Mouse (Mus musculus) liver, postnatal 0 days (tissue): ENCODE measurements at regions not wholly inside any gene's neighbourhood (a gene's known extent, or its start where the extent isn't known, plus 50 kb on each side); places are given as distances from the start of the nearest gene placed in this dataset.

Experiments
- ATAC-seq: fragments of 200-750 bp; cut with Nextera tagmentation; 2 replicates; pipeline ENCODE4 v1.8.0; 2017; ENCODE audit warnings: mild to moderate bottlenecking, moderate library complexity
- DNase-seq: peaks from one replicate; pipeline ENCODE4 v3.0.0-alpha.2; 2016
- H3K27ac ChIP-seq: fragments of 300-500 bp; sonication (generic); 2 replicates; pipeline ENCODE4 v1.5.1; 2014; ENCODE audit warnings: antibody characterized with exemption, moderate library complexity, mild to moderate bottlenecking, low read depth
- H3K27me3 ChIP-seq: fragments of 300-500 bp; sonication (generic); 2 replicates; pipeline ENCODE4 v1.6.1; 2014; ENCODE audit warnings: low read length, control low read depth, mixed read lengths; ENCODE audit not compliant: insufficient read depth
- H3K36me3 ChIP-seq: fragments of 300-500 bp; sonication (generic); replicated peaks from 2 replicates; pipeline ENCODE4 v1.6.1; 2014; ENCODE audit warnings: mild to moderate bottlenecking, control low read depth, low read length, moderate library complexity, mixed read lengths; ENCODE audit not compliant: insufficient read depth
- H3K4me1 ChIP-seq: fragments of 300-500 bp; sonication (generic); 2 replicates; pipeline ENCODE4 v1.6.1; 2014; ENCODE audit warnings: antibody characterized with exemption, mild to moderate bottlenecking, control low read depth; ENCODE audit not compliant: insufficient read depth
- H3K4me2 ChIP-seq: fragments of 300-500 bp; sonication (generic); 2 replicates; pipeline ENCODE4 v1.6.1; 2014; ENCODE audit warnings: low read depth, mild to moderate bottlenecking, low read length, moderate library complexity, mixed read lengths
- H3K4me3 ChIP-seq: fragments of 300-500 bp; sonication (generic); 2 replicates; pipeline ENCODE4 v1.5.1; 2014; ENCODE audit warnings: low read depth, low read length
- H3K9ac ChIP-seq: fragments of 300-500 bp; sonication (generic); replicated peaks from 2 replicates; pipeline ENCODE4 v1.6.1; 2014; ENCODE audit warnings: mild to moderate bottlenecking, moderate library complexity
- H3K9me3 ChIP-seq: fragments of 300-500 bp; sonication (generic); 2 replicates; pipeline ENCODE4 v1.6.1; 2016; ENCODE audit warnings: mild to moderate bottlenecking, control low read depth, low read length, mixed read lengths
- CTCF ChIP-seq: sonication (generic); IDR thresholded peaks from 2 replicates; pipeline ENCODE4 v1.5.1; 2016; ENCODE audit warnings: antibody characterized with exemption, low read depth
- EP300 ChIP-seq: IDR thresholded peaks from 2 replicates; pipeline ENCODE4 v1.6.1; 2016; ENCODE audit warnings: antibody characterized with exemption, low read depth, mild to moderate bottlenecking
- WGBS: fragments of 180-500 bp; shearing (Covaris S2); extraction: QIAGEN DNeasy Blood & Tissue Kit; methylation state at CpG from one replicate; pipeline ENCODE4 v1.1.7; 2014; ENCODE audit not compliant: insufficient replicate concordance; 5-methylcytosine and 5-hydroxymethylcytosine counted together

- Histone ChIP-seq H3K9me3 (no peaks in the 10 kb centered on the region; the same call in 1 of the 2 replicates), H3K9ac (no peak overlapping the region), H3K36me3 (no peaks in the 10 kb centered on the region), H3K4me3 (no peak overlapping the region), H3K27ac (no peak overlapping the region), H3K27me3 (no peaks in the 10 kb centered on the region), H3K4me1 (no peaks in the 10 kb centered on the region), H3K4me2 (no peak overlapping the region)
- TF ChIP-seq CTCF (no peak), EP300 (no peak)
- 70% methylated on average over 9 of the region's 9 CpGs for WGBS
- ATAC-seq (no peak), DNase-seq (no peak)
These were observed 56.1 kb upstream of the Rbfox1 start for GRCm38 (mm10) chr16:5829071-5829470.

GRCm38 (mm10) chr16:5823316-5823715 lies 61.8 kb upstream of the Rbfox1 start:
- DNase-seq (no peak), ATAC-seq (no peak)
- Histone ChIP-seq H3K4me3 (no peak overlapping the region), H3K36me3 (no peaks in the 10 kb centered on the region), H3K27me3 (no peaks in the 10 kb centered on the region), H3K4me2 (no peak overlapping the region), H3K4me1 (no peaks in the 10 kb centered on the region), H3K9ac (no peak overlapping the region), H3K27ac (no peak overlapping the region), H3K9me3 (no peaks in the 10 kb centered on the region)
- WGBS = 21% methylated on average over 1 of the region's 1 CpGs
- TF ChIP-seq CTCF = no peak

- no peaks in the 10 kb centered on the region for H3K9me3 ChIP-seq
- H3K4me2 ChIP-seq = no peak overlapping the region
- no peak for DNase-seq
- ATAC-seq = no peak
- no peaks in the 10 kb centered on the region for H3K36me3 ChIP-seq
- no peak overlapping the region for H3K9ac ChIP-seq
- 39% methylated on average over 3 of the region's 3 CpGs for WGBS
- H3K27ac ChIP-seq = no peak overlapping the region
- no peak for TF ChIP-seq CTCF
- TF ChIP-seq EP300 = no peak
- H3K27me3 ChIP-seq = no peaks in the 10 kb centered on the region
- H3K4me1 ChIP-seq = no peaks in the 10 kb centered on the region
- no peak overlapping the region for H3K4me3 ChIP-seq
These were observed 68.0 kb upstream of the Rbfox1 start for GRCm38 (mm10) chr16:5817166-5817565.

- Histone ChIP-seq H3K4me3 (no peak overlapping the region), H3K27ac (no peak overlapping the region), H3K9ac (no peak overlapping the region), H3K27me3 (no peaks in the 10 kb centered on the region), H3K9me3 (no peaks in the 10 kb centered on the region), H3K36me3 (no peaks in the 10 kb centered on the region), H3K4me2 (no peak overlapping the region), H3K4me1 (no peaks in the 10 kb centered on the region)
- no peak for DNase-seq
- TF ChIP-seq EP300 (no peak), CTCF (no peak)
- no peak for ATAC-seq
- 70% methylated on average over 2 of the region's 2 CpGs for WGBS
These were observed 72.8 kb upstream of the Rbfox1 start for GRCm38 (mm10) chr16:5812245-5812820.

- 56% methylated on average over 2 of the region's 2 CpGs for WGBS
- DNase-seq = no peak
- Histone ChIP-seq H3K4me3 (no peak overlapping the region), H3K36me3 (no peaks in the 10 kb centered on the region), H3K4me1 (no peaks in the 10 kb centered on the region), H3K4me2 (no peak overlapping the region), H3K27ac (no peak overlapping the region), H3K9ac (no peak overlapping the region), H3K9me3 (no peaks in the 10 kb centered on the region), H3K27me3 (no peaks in the 10 kb centered on the region)
- TF ChIP-seq CTCF (no peak), EP300 (no peak)
- no peak for ATAC-seq
These were observed 73.5 kb upstream of the Rbfox1 start for GRCm38 (mm10) chr16:5811654-5811992.

- no peaks in the 10 kb centered on the region for H3K27me3 ChIP-seq
- no peak overlapping the region for H3K4me3 ChIP-seq
- no peaks in the 10 kb centered on the region for H3K9me3 ChIP-seq
- 48% methylated on average over 10 of the region's 10 CpGs for WGBS
- no peak overlapping the region for H3K27ac ChIP-seq
- no peak for TF ChIP-seq EP300
- no peak for TF ChIP-seq CTCF
- ATAC-seq = no peak
- H3K4me2 ChIP-seq = no peak overlapping the region
- no peaks in the 10 kb centered on the region for H3K4me1 ChIP-seq
- no peak for DNase-seq
- H3K9ac ChIP-seq = no peak overlapping the region
- no peaks in the 10 kb centered on the region for H3K36me3 ChIP-seq
These were observed 74.0 kb upstream of the Rbfox1 start for GRCm38 (mm10) chr16:5810986-5811653.

GRCm38 (mm10) chr16:5798188-5798587 lies 87.0 kb upstream of the Rbfox1 start:
- ATAC-seq (no peak), DNase-seq (no peak)
- no peak overlapping the region for H3K4me3 ChIP-seq
- no peak overlapping the region for H3K9ac ChIP-seq
- TF ChIP-seq EP300 (no peak), CTCF (no peak)
- no peaks in the 10 kb centered on the region for H3K27me3 ChIP-seq
- no peaks in the 10 kb centered on the region for H3K4me1 ChIP-seq
- H3K4me2 ChIP-seq = no peak overlapping the region
- H3K36me3 ChIP-seq = no peaks in the 10 kb centered on the region
- H3K9me3 ChIP-seq = no peaks in the 10 kb centered on the region
- no peak overlapping the region for H3K27ac ChIP-seq
- 58% methylated on average over 7 of the region's 7 CpGs for WGBS
